ENCODE assay signal across 29 mouse cellular contexts in genomic region chr16:34538679-34539185, GRCm38 (mm10). TPM values are rescaled to one million over a fixed set of nuclear protein-coding genes. Genes with fewer than 3 reads are reported as not detected.
DNase-seq lines count a peak whose midpoint lies in the region; ATAC-seq lines count a peak whose summit lies in the region.
"Had no signal": no experiment of that assay in that cellular context is flagged by ENCODE, and none has a peak within 500 bp of the region (broad histone marks: within the 10 kb centered on the region; RNA-seq: fewer than 3 reads in every experiment).

No protein-coding gene starts in this region.

- no peak for DNase-seq in forebrain, embryonic 10.5 days (ENCODE audit: extremely low spot score, low spot score)
- no peak for DNase-seq in kidney, postnatal 36 days
- peak; percentile 61 for DNase-seq in Muller cell, postnatal 12 days (ENCODE audit: inconsistent ontology term)
- no peak for DNase-seq in adipocyte (ENCODE audit: low spot score)
- DNase-seq: adrenal gland, adult 8-10 months; cerebellum, adult 2 months; cerebellum, postnatal 36 days; embryo, embryonic 11 days; gastrocnemius, postnatal 14 days; kidney, adult 2 months; kidney, postnatal 14 days; liver; lung, postnatal 36 days; retina, postnatal 1 day; right cerebral cortex, postnatal 25 days; spleen, adult 18-20 months had no signal

- no peaks in the 10 kb centered on the region for H3K27me3 ChIP-seq in forebrain, embryonic 13.5 days
- H3K27me3 ChIP-seq in forebrain, embryonic 10.5 days (ENCODE audit: poor library complexity, severe bottlenecking): no peaks in the 10 kb centered on the region
- no peaks in the 10 kb centered on the region for H3K27me3 ChIP-seq in kidney, embryonic 15.5 days
- H3K27me3 ChIP-seq in forebrain, embryonic 16.5 days (replicated peaks; ENCODE audit: control insufficient read depth, insufficient read depth, low read length): no peaks in the 10 kb centered on the region
- H3K27me3 ChIP-seq: embryonic facial prominence, embryonic 15.5 days; hindbrain, embryonic 13.5 days; liver, embryonic 15.5 days; lung, embryonic 15.5 days; Patski had no signal

- H3K4me2 ChIP-seq in forebrain, embryonic 13.5 days: no peak overlapping the region
- H3K4me2 ChIP-seq in kidney, embryonic 15.5 days: no peak overlapping the region
- no peak overlapping the region for H3K4me2 ChIP-seq in forebrain, embryonic 16.5 days (ENCODE audit: low read length)
- H3K4me2 ChIP-seq: embryonic facial prominence, embryonic 15.5 days; hindbrain, embryonic 13.5 days; liver, embryonic 15.5 days; lung, embryonic 15.5 days had no signal

- peak; percentile 72 for ATAC-seq in forebrain, embryonic 13.5 days
- 0 out of 2 replicates have a peak, but pooled peaks have one; percentile 41 for ATAC-seq in kidney, embryonic 15.5 days (replicated peaks; ENCODE audit: low FRiP score)
- peak; percentile 68 for ATAC-seq in forebrain, embryonic 16.5 days
- ATAC-seq: CD4-positive, CD25-positive, alpha-beta regulatory T cell, adult 4 months; inflammation-experienced regulatory T-cells, adult 6 months; Patski had no signal

- H3K9ac ChIP-seq in forebrain, embryonic 13.5 days: no peak overlapping the region
- no peak overlapping the region for H3K9ac ChIP-seq in kidney, embryonic 15.5 days
- H3K9ac ChIP-seq in forebrain, embryonic 16.5 days (replicated peaks; ENCODE audit: low read depth, low read length): no peak overlapping the region
- H3K9ac ChIP-seq: embryonic facial prominence, embryonic 15.5 days; hindbrain, embryonic 13.5 days; liver, embryonic 15.5 days; lung, embryonic 15.5 days had no signal

- no peaks in the 10 kb centered on the region; the same call in 1 of the 2 replicates for H3K9me3 ChIP-seq in forebrain, embryonic 13.5 days (replicated peaks)
- no peaks in the 10 kb centered on the region for H3K9me3 ChIP-seq in forebrain, embryonic 10.5 days
- H3K9me3 ChIP-seq in kidney, embryonic 15.5 days (replicated peaks): no peaks in the 10 kb centered on the region; the same call in 1 of the 2 replicates
- H3K9me3 ChIP-seq in forebrain, embryonic 16.5 days (ENCODE audit: control insufficient read depth, low read length): no peaks in the 10 kb centered on the region
- H3K9me3 ChIP-seq: embryonic facial prominence, embryonic 15.5 days; hindbrain, embryonic 13.5 days; limb, embryonic 10.5 days; liver, embryonic 15.5 days; lung, embryonic 15.5 days had no signal

- WGBS in forebrain, embryonic 13.5 days: 38% methylated on average over 5 of the region's 5 CpGs
- 80% methylated on average over 5 of the region's 5 CpGs for WGBS in forebrain, embryonic 10.5 days
- WGBS in kidney, embryonic 15.5 days: 62% methylated on average over 5 of the region's 5 CpGs
- WGBS in forebrain, embryonic 16.5 days: 17% methylated on average over 5 of the region's 5 CpGs

- peaks cover 7% of the 10 kb centered on the region; the same call in 1 of the 2 replicates for H3K36me3 ChIP-seq in forebrain, embryonic 13.5 days (ENCODE audit: poor library complexity, severe bottlenecking)
- H3K36me3 ChIP-seq in forebrain, embryonic 10.5 days (replicated peaks): peaks cover 14% of the 10 kb centered on the region
- H3K36me3 ChIP-seq in kidney, embryonic 15.5 days: peaks cover 4% of the 10 kb centered on the region
- no peaks in the 10 kb centered on the region for H3K36me3 ChIP-seq in forebrain, embryonic 16.5 days (ENCODE audit: control insufficient read depth, insufficient read depth)
- H3K36me3 ChIP-seq: liver, embryonic 15.5 days; lung, embryonic 15.5 days had no signal

- no peak overlapping the region for H3K4me3 ChIP-seq in forebrain, embryonic 13.5 days
- no peak overlapping the region for H3K4me3 ChIP-seq in forebrain, embryonic 10.5 days
- no peak overlapping the region for H3K4me3 ChIP-seq in kidney, embryonic 15.5 days (replicated peaks)
- no peak overlapping the region for H3K4me3 ChIP-seq in forebrain, embryonic 16.5 days (replicated peaks; ENCODE audit: low read length)
- H3K4me3 ChIP-seq: embryonic facial prominence, embryonic 15.5 days; hindbrain, embryonic 13.5 days; layer of hippocampus, adult 2 months; limb, embryonic 10.5 days; liver, embryonic 15.5 days; lung, embryonic 15.5 days; megakaryocyte, embryonic 14.5 days had no signal

- H3K4me1 ChIP-seq in forebrain, embryonic 13.5 days: peaks cover 60% of the 10 kb centered on the region
- H3K4me1 ChIP-seq in forebrain, embryonic 10.5 days: peaks cover 25% of the 10 kb centered on the region
- peaks cover 34% of the 10 kb centered on the region for H3K4me1 ChIP-seq in kidney, embryonic 15.5 days
- peaks cover 44% of the 10 kb centered on the region for H3K4me1 ChIP-seq in forebrain, embryonic 16.5 days (replicated peaks; ENCODE audit: control insufficient read depth, insufficient read depth, low read length)

- peak overlapping the region; percentile 74 for H3K27ac ChIP-seq in forebrain, embryonic 13.5 days
- H3K27ac ChIP-seq in forebrain, embryonic 10.5 days: no peak overlapping the region
- H3K27ac ChIP-seq in kidney, embryonic 15.5 days: no peak overlapping the region
- peak overlapping the region; percentile 66 for H3K27ac ChIP-seq in forebrain, embryonic 16.5 days (ENCODE audit: low read length)
- H3K27ac ChIP-seq: embryonic facial prominence, embryonic 15.5 days; hindbrain, embryonic 13.5 days; limb, embryonic 10.5 days; liver, embryonic 15.5 days; lung, embryonic 15.5 days had no signal

RNA-seq across cellular contexts. Expression of gene Kalrn, which starts 34.6 kb away (rescaled TPM):
- polyA plus RNA-seq in forebrain, embryonic 13.5 days (2015; fragmentation: Nextera tagmentation; extraction: Ambion mirVana): 31.5 and 34.4 TPM in 2 replicates
- polyA plus RNA-seq in forebrain, embryonic 10.5 days (2016; fragmentation: Nextera tagmentation; extraction: Ambion mirVana): 11.0 and 11.2 TPM in 2 replicates
- 15.6 and 15.8 TPM in 2 replicates for polyA plus RNA-seq in kidney, embryonic 15.5 days (2015; fragmentation: Nextera tagmentation; extraction: Ambion mirVana)
- polyA plus RNA-seq in forebrain, embryonic 16.5 days (2015; fragmentation: Nextera tagmentation; extraction: Ambion mirVana): 35.4 and 43.9 TPM in 2 replicates

Comparison
In these comparisons a context has a peak if more than half of its experiments do, and no peak if none do; other contexts are left out.
1. H3K27ac ChIP-seq: peak in forebrain, embryonic 13.5 days (single experiment) and forebrain, embryonic 16.5 days (single experiment); none in forebrain, embryonic 10.5 days (single experiment) and kidney, embryonic 15.5 days (single experiment).
2. Peak in every context shown above with its lines, with median percentiles within 50 percentile points of each other: ATAC-seq.